Mouse (Mus musculus) kidney, adult 2 months (tissue): ENCODE data around the gene Atl3.

Experiments
- CTCF ChIP-seq: fragments of 200-500 bp; conservative IDR thresholded peaks from 2 replicates; pipeline ENCODE4 v1.5.1; 2011; ENCODE audit warnings: low read depth, mild to moderate bottlenecking, control low read depth, low read length, moderate library complexity, mixed read lengths; ENCODE audit not compliant: insufficient read depth, insufficient read length
- POLR2A ChIP-seq: fragments of 200-500 bp; IDR thresholded peaks from one replicate; pipeline ENCODE4 v1.6.1; 2011; ENCODE audit warnings: low read depth, low read length, control low read depth

DNA sequence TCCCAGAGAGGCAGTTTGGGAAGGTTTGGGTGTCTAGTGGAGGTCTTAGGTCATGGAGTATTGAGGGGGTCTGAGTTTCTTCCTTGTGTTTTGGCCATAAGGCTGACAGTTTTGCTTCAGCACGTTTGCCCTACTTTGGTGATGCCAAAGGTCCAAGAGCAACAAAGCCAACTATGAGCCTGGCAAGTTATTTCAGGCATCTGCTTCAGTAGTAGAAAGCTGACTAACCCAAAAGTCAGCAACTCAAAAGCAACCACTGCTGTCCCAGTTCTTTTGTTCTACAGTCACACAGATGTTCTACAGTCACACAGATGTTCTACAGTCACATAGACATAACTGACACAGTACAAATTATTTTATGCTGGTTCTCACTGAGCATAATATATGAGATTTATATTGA lies 48.2 kb upstream of the Atl3 start:
- no peak for TF ChIP-seq CTCF
- no peak for TF ChIP-seq POLR2A
